Mouse (Mus musculus) heart, postnatal 0 days (tissue): ENCODE measurements around the gene Tnfaip1.

Experiments used
- CTCF ChIP-seq: IDR thresholded peaks from 2 replicates; pipeline ENCODE4 v1.5.1; 2016; ENCODE audit warnings: antibody characterized with exemption, control low read depth, low read depth
- EP300 ChIP-seq: IDR thresholded peaks from 2 replicates; pipeline ENCODE4 v1.6.1; 2016; ENCODE audit warnings: antibody characterized with exemption, low read depth

DNA sequence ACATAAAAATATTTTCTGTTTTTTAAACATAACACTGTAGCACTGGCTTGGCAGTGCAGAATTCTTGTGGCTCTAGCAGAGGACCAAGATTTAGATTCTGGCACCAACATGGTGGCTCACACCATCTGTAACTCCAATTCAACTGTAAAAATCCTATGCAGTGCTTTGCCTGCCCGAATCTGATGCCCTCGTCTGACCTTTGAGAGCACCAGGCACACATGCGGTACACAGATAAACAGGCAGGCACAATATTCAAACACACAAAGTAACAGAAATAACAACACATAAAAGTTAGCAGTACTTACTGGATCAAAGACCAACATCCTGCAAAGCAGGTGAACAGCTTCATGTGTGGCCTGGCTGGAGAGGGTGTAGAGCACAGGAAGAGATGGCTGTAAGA lies 38.4 kb upstream of the Tnfaip1 start:
- TF ChIP-seq CTCF: no peak
- TF ChIP-seq EP300: no peak
